Mouse (Mus musculus): ENCODE measurements around the gene Alg6.

DNA sequence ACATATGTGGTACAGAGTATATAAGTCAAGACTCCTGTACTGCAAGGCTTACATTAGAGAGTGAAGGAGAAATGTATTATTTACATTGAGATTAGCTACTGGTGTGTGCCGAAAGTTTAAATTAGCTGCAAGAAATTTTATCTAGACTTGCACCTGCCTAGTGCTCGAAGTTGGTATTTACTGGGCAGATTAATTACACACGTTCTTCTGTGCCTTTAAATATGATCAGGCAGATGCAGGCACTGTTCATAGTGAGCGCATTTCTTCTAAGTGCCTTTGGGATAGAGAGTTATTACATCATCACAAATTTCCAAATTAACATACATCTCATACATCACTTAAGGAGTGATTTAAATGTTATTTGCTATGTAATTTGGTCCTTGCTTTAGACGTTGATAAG is 50.8 kb downstream of the Alg6 start:
- TF ChIP-seq CTCF (IDR thresholded peaks at IDR 0.05; ENCODE audit: insufficient read depth, low read depth, low read length): no peak
- TF ChIP-seq POLR2A (IDR thresholded peaks at IDR 0.05; ENCODE audit: insufficient read depth, low read depth, low read length): no peak

Measured in olfactory bulb, adult 2 months (tissue).